Mouse (Mus musculus) layer of hippocampus, adult 18-20 months (tissue): ENCODE results near the gene Gria3. TPM values are rescaled to one million over a fixed set of nuclear protein-coding genes. Genes with fewer than 3 reads are reported as not detected.

Experiments
- DNase-seq, 2 experiments: peaks; one replicate each; pipeline ENCODE4 v3.0.0; 2022; ENCODE audit warnings: low spot score in 2 of 2
- microRNA-seq, 2 experiments: library from miRNA; unstranded; fragments of <30 nt; microRNA quantifications; one replicate each; pipeline ENCODE4 v1.2.0; 2021
- total RNA-seq, 2 experiments: library from RNA; stranded (reverse); gene quantifications; 2 replicates each; pipeline ENCODE4 v1.2.3; 2021

Gene Gria3
- total RNA-seq, 2 experiments from 2014 or later, result 143 to 157 TPM

GRCm38 (mm10) chrX:41564898-41565297, 164.2 kb downstream of the Gria3 start:
- DNase-seq, result peak in 1 of 2 experiments; percentile 11

DNA sequence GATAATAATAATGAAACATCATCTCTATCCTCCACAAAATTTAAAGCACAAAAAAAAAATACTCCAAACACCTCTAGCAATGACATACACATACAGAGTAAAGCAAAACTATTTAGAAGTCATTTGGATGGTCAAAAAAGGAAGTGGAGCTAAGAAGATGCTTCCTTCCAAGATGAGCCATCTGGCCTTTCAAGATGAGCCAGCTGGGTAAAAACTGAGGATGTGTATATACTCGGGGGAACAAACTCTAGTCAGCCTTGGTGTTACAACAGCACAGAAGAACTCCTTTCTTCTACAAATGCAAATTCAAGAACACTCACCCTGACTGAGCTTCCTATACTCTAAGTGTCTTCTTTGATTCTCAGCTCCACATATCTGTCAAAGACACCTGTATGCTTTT, 172.4 kb downstream of the Gria3 start:
- DNase-seq, result peak in 1 of 2 experiments; percentile 9

DNA sequence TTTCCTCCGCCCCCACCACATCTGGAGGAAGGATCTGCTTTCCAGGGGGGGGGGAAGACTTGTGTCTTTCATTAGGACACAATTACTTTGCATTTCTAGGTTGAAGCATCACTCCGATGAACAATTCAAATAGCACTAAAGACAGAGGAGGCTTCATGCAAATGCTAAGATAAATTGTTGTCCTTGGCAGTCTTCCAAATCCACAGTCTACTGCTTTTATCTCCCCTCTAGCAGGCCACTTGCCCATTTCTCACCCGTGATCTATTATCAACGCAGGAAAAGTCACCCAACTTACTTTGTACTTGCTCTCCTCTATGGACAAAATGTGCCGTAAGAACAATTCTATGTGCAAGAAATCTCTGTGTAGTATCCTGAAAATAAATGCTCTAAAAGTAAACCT, 178.1 kb downstream of the Gria3 start:
- no peak for DNase-seq

DNA sequence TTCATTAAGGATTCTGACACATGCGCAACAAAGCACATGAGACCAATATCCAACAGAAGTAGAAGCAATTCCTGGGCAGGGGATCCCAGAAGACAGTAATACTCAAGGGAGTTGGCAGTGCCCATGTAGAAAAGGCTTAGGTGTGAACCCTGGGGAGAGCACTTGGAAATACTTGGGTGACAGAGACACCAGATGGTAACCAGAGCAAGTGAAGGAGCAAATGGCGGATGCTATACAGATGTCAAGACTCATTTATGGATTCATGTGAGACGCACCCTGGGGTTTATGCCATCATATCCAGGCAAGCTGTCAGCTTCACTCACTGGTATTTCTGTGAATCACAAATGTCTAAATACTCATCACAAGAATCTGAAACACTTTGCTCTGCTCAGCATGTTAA, 187.0 kb downstream of the Gria3 start:
- peak in 1 of 2 experiments; percentile 4 for DNase-seq

GRCm38 (mm10) chrX:41607181-41607580, 206.5 kb downstream of the Gria3 start:
- no peak for DNase-seq

DNA sequence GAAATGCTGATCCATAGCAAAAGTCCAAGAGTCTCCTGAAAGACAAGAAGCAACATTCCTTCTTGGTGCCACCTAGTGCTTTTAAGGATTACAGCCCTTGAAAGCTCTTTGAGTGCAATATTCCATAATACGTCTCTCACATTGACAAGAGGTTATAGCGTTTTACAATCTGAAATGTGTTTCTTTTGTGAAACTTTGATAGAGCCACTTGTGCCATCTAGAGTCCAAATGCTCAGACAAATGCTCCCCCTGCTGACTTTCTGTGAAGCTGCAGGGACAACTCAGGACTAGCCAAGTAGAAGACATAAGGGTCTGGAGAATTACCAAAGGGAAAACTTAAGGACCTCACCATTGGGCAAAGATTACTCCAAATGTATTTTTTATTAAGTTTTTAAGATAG, 214.3 kb downstream of the Gria3 start:
- DNase-seq, result peak in 1 of 2 experiments; percentile 47

GRCm38 (mm10) chrX:41616928-41617327, 216.3 kb downstream of the Gria3 start:
- no peak for DNase-seq

GRCm38 (mm10) chrX:41618396-41618795, 217.7 kb downstream of the Gria3 start:
- DNase-seq, result no peak

- no peak for DNase-seq
Measured at GRCm38 (mm10) chrX:41633576-41633975, 232.9 kb downstream of the Gria3 start.

DNA sequence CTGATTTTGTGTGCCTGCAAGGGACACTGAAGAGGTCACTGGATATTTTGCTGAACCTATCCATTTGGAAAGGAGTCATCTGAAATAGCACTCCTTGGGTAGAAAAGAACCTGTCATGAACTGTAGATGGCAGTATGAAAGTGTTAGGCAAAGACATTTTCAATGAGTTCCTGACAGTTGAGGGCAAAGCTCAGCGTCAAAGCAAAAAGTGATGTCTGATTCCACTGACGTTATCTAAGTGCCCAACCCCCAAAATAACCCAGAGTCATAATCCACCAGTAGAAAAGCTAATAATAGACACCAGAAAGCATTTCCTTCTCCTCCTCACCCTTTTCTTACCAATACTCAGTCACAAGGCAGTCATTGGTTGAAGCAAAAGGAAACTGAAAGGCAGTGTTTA, 244.3 kb downstream of the Gria3 start:
- DNase-seq, result no peak

- no peak for DNase-seq
Measured at GRCm38 (mm10) chrX:41657791-41658190, 257.1 kb downstream of the Gria3 start.

DNA sequence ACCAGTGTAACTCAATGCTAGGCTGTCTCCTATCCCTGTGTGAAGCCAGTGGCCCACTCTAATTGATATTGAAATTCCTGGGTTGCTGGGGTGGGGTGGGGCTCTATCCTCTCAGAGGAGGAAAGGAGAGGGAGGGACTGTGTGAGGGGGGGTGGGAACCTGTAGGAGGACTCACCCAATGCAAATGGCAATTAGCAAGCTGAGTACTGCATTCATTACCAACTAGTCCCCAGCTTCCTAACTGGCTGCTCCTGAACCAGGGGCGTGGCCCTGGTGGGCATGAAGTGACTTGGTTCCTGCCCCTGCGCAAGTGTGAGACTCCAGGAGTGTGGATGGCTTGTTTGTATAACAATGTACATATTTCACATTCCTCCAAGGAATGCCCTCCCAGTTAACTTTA, 288.2 kb downstream of the Gria3 start:
- DNase-seq, result no peak

- no peak for DNase-seq
Measured at GRCm38 (mm10) chrX:41692076-41692475, 291.4 kb downstream of the Gria3 start.

Small RNAs within 50 kb of the gene (microRNA-seq; reads per million reads assigned to microRNA genes)
- gene Gm22413, result 0 reads per million in 2 experiments
